In genomic region chr1:66176012-66176837, GRCm38 (mm10) we compare ENCODE assay signal across 8 mouse cellular contexts. TPM values are rescaled to one million over a fixed set of nuclear protein-coding genes. Genes with fewer than 3 reads are reported as not detected.
DNase-seq lines count a peak whose midpoint lies in the region; ATAC-seq and TF ChIP-seq lines count a peak whose summit lies in the region.

No protein-coding gene starts in this region.

- 25% methylated on average over 9 of the region's 9 CpGs for WGBS in lung, embryonic 14.5 days
- WGBS in embryonic facial prominence, embryonic 15.5 days = 24% methylated on average over 9 of the region's 9 CpGs
- WGBS in limb, embryonic 13.5 days = 31% methylated on average over 9 of the region's 9 CpGs

- H3K9me3 ChIP-seq in lung, embryonic 14.5 days (ENCODE audit: low read depth, low read length) = no peaks in the 10 kb centered on the region
- no peaks in the 10 kb centered on the region for H3K9me3 ChIP-seq in embryonic facial prominence, embryonic 15.5 days (replicated peaks)
- H3K9me3 ChIP-seq in limb, embryonic 13.5 days = no peaks in the 10 kb centered on the region

- H3K9ac ChIP-seq in lung, embryonic 14.5 days = no peak overlapping the region
- H3K9ac ChIP-seq in embryonic facial prominence, embryonic 15.5 days = no peak overlapping the region
- H3K9ac ChIP-seq in limb, embryonic 13.5 days = peak overlapping the region; percentile 64

- no peak overlapping the region for H3K27ac ChIP-seq in lung, embryonic 14.5 days (ENCODE audit: low read depth)
- H3K27ac ChIP-seq in embryonic facial prominence, embryonic 15.5 days (replicated peaks) = no peak overlapping the region
- H3K27ac ChIP-seq in limb, embryonic 13.5 days = no peak overlapping the region

- H3K4me1 ChIP-seq in lung, embryonic 14.5 days (ENCODE audit: insufficient read depth) = peaks cover 5% of the 10 kb centered on the region; the same call in 1 of the 2 replicates
- H3K4me1 ChIP-seq in embryonic facial prominence, embryonic 15.5 days = peaks cover 11% of the 10 kb centered on the region
- H3K4me1 ChIP-seq in limb, embryonic 13.5 days = peaks cover 29% of the 10 kb centered on the region

- no peaks in the 10 kb centered on the region for H3K36me3 ChIP-seq in lung, embryonic 14.5 days (ENCODE audit: insufficient read depth)
- no peaks in the 10 kb centered on the region for H3K36me3 ChIP-seq in embryonic facial prominence, embryonic 15.5 days
- H3K36me3 ChIP-seq in limb, embryonic 13.5 days = no peaks in the 10 kb centered on the region

- H3K4me2 ChIP-seq in lung, embryonic 14.5 days = peak overlapping the region; percentile 92
- peak overlapping the region; percentile 95 for H3K4me2 ChIP-seq in embryonic facial prominence, embryonic 15.5 days (replicated peaks)
- H3K4me2 ChIP-seq in limb, embryonic 13.5 days (replicated peaks) = peak overlapping the region; percentile 88

- ATAC-seq in lung, embryonic 14.5 days (ENCODE audit: insufficient read depth) = no peak
- ATAC-seq in embryonic facial prominence, embryonic 15.5 days (ENCODE audit: insufficient number of reproducible peaks, low FRiP score, low TSS enrichment, low read depth) = no peak
- no peak for ATAC-seq in limb, embryonic 13.5 days (ENCODE audit: low FRiP score, low read depth)

- H3K27me3 ChIP-seq in lung, embryonic 14.5 days (ENCODE audit: insufficient read depth, low read length) = no peaks in the 10 kb centered on the region
- H3K27me3 ChIP-seq in embryonic facial prominence, embryonic 15.5 days = no peaks in the 10 kb centered on the region; the same call in 1 of the 2 replicates
- H3K27me3 ChIP-seq in limb, embryonic 13.5 days = no peaks in the 10 kb centered on the region

- DNase-seq in lung, embryonic 14.5 days = no peak
- DNase-seq in lung, adult 18-20 months = no peak
- DNase-seq in retina, embryonic 14.5 days (ENCODE audit: low spot score) = peak; percentile 36
- no peak for DNase-seq in gastrocnemius, postnatal 10 days
- DNase-seq in c-Kit-positive CD71-positive TER-119-positive erythroid progenitor cells, embryonic 14.5 days (ENCODE audit: low spot score) = no peak
- DNase-seq in testis, postnatal 14 days (ENCODE audit: low spot score) = no peak

- H3K4me3 ChIP-seq in lung, embryonic 14.5 days (ENCODE audit: low read depth, low read length) = peak overlapping the region; percentile 63
- peak overlapping the region; percentile 71 for H3K4me3 ChIP-seq in embryonic facial prominence, embryonic 15.5 days (replicated peaks)
- H3K4me3 ChIP-seq in limb, embryonic 13.5 days = peak overlapping the region; percentile 54

- no peak for TF ChIP-seq CTCF in lung, embryonic 14.5 days (IDR thresholded peaks at IDR 0.05; ENCODE audit: low read depth)

RNA-seq across cellular contexts. Expression of gene Map2, which starts 1.2 kb away (rescaled TPM):
- polyA plus RNA-seq in lung, embryonic 14.5 days (2014; fragmentation: Nextera tagmentation; extraction: Ambion mirVana) = 13.4 and 16.3 TPM in 2 replicates
- 19.7 and 22.4 TPM in 2 replicates for polyA plus RNA-seq in embryonic facial prominence, embryonic 15.5 days (2015; fragmentation: Nextera tagmentation; extraction: Ambion mirVana)
- polyA plus RNA-seq in limb, embryonic 13.5 days (2015; fragmentation: Nextera tagmentation; extraction: Ambion mirVana) = 25.3 and 28.5 TPM in 2 replicates
- 10 to 100 TPM in 1 of 2 experiments, 1 to 10 TPM in 1; 7.5 to 12.3 TPM for total RNA-seq in gastrocnemius, postnatal 10 days (2021)
